Comparison of ENCODE assay signal across 24 mouse cellular contexts in the genomic region with DNA sequence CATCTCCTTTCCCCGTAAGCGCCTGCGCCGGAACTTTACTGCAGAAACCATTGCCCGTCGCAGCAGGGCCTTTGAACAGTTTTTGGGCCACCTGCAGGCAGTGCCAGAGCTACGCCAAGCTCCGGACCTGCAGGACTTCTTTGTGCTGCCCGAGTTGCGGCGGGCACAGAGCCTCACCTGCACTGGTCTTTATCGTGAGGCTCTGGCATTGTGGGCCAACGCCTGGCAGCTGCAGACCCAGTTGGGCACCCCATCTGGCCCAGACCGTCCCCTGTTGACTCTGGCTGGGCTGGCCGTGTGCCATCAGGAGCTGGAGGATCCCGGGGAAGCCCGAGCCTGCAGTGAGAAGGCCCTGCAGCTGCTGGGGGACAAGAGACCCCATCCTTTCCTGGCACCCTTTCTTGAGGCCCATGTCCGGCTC. TPM values are rescaled to one million over a fixed set of nuclear protein-coding genes. Genes with fewer than 3 reads are reported as not detected.
A peak's percentile ranks its signal among the peaks of the same experiment; 100 is the strongest.
DNase-seq lines count a peak whose midpoint lies in the region; ATAC-seq lines count a peak whose summit lies in the region.
"Had no signal": no experiment of that assay in that cellular context is flagged by ENCODE, and none has a peak within 500 bp of the region (broad histone marks: within the 10 kb centered on the region; RNA-seq: fewer than 3 reads in every experiment).

No protein-coding gene starts in this region.

- DNase-seq in cerebellum, adult 11-12 months = peak; percentile 70
- DNase-seq in cerebellum, postnatal 4 days (ENCODE audit: low spot score in 2 of 2) = no peak
- peak; percentile 29 for DNase-seq in liver, embryonic 11.5 days (ENCODE audit: low spot score)
- no peak for DNase-seq in liver
- peak; percentile 51 for DNase-seq in brain, adult 2 months (ENCODE audit: low read depth, low spot score)
- DNase-seq in cerebellum, postnatal 36 days = peak; percentile 52 to 54
- no peak for DNase-seq in layer of hippocampus, postnatal 25 days (ENCODE audit: extremely low spot score in 1 of 2, low spot score in 1 of 2)
- DNase-seq in forebrain, embryonic 10.5 days (ENCODE audit: extremely low spot score, low spot score) = no peak
- DNase-seq: adrenal gland, postnatal 25 days; embryo, embryonic 11 days; heart, postnatal 36 days; kidney, adult 9 months; lung, postnatal 10 days; midbrain, embryonic 14.5 days; thymus, postnatal 36 days had no signal

- H3K27me3 ChIP-seq in liver, embryonic 11.5 days (replicated peaks; ENCODE audit: control insufficient read depth, insufficient read depth, low read length) = no peaks in the 10 kb centered on the region
- H3K27me3 ChIP-seq in forebrain, embryonic 10.5 days (ENCODE audit: poor library complexity, severe bottlenecking) = peaks cover 3% of the 10 kb centered on the region
- H3K27me3 ChIP-seq: CH12.LX; forebrain, embryonic 13.5 days; heart, embryonic 13.5 days; stomach, embryonic 15.5 days had no signal

- no peak overlapping the region for H3K27ac ChIP-seq in liver, embryonic 11.5 days (ENCODE audit: low read depth, low read length)
- H3K27ac ChIP-seq in forebrain, embryonic 10.5 days = no peak overlapping the region
- H3K27ac ChIP-seq: forebrain, embryonic 13.5 days; heart, embryonic 13.5 days; limb, embryonic 10.5 days; stomach, embryonic 15.5 days had no signal

- peaks cover 22% of the 10 kb centered on the region for H3K36me3 ChIP-seq in liver, embryonic 11.5 days (ENCODE audit: control insufficient read depth, insufficient read depth, low read length)
- H3K36me3 ChIP-seq in forebrain, embryonic 10.5 days (replicated peaks) = peaks cover 78% of the 10 kb centered on the region

- no peak overlapping the region for H3K9ac ChIP-seq in liver, embryonic 11.5 days (ENCODE audit: low read depth, low read length)
- H3K9ac ChIP-seq: forebrain, embryonic 13.5 days; heart, embryonic 13.5 days; liver, embryonic 15.5 days; stomach, embryonic 15.5 days had no signal

- no peaks in the 10 kb centered on the region for H3K9me3 ChIP-seq in liver, embryonic 11.5 days (ENCODE audit: control insufficient read depth, low read length)
- no peaks in the 10 kb centered on the region for H3K9me3 ChIP-seq in forebrain, embryonic 10.5 days
- H3K9me3 ChIP-seq: forebrain, embryonic 13.5 days; heart, embryonic 13.5 days; limb, embryonic 10.5 days; liver, embryonic 15.5 days; stomach, embryonic 15.5 days had no signal

- 0 out of 2 replicates have a peak, but pooled peaks cover 4% of the 10 kb centered on the region for H3K4me1 ChIP-seq in liver, embryonic 11.5 days (replicated peaks; ENCODE audit: control insufficient read depth, insufficient read depth, low read length)
- peaks cover 15% of the 10 kb centered on the region for H3K4me1 ChIP-seq in forebrain, embryonic 10.5 days

- ATAC-seq in liver, embryonic 11.5 days (replicated peaks; ENCODE audit: low FRiP score) = no peak
- ATAC-seq: forebrain, embryonic 13.5 days had no signal

- no peak overlapping the region for H3K4me3 ChIP-seq in liver, embryonic 11.5 days (ENCODE audit: low read depth, low read length)
- no peak overlapping the region for H3K4me3 ChIP-seq in forebrain, embryonic 10.5 days
- H3K4me3 ChIP-seq: forebrain, embryonic 13.5 days; heart, embryonic 13.5 days; limb, embryonic 10.5 days; liver, embryonic 15.5 days; myocyte; stomach, embryonic 15.5 days had no signal

- 94% methylated on average over 18 of the region's 18 CpGs for WGBS in liver, embryonic 11.5 days
- 91% methylated on average over 18 of the region's 18 CpGs for WGBS in forebrain, embryonic 10.5 days

- no peak overlapping the region for H3K4me2 ChIP-seq in liver, embryonic 11.5 days
- H3K4me2 ChIP-seq: forebrain, embryonic 13.5 days; heart, embryonic 13.5 days; liver, embryonic 15.5 days; stomach, embryonic 15.5 days had no signal

RNA-seq across cellular contexts. Expression of a gene that starts 6.2 kb away (rescaled TPM):
- polyA plus RNA-seq in liver, embryonic 11.5 days (2014; fragmentation: Nextera tagmentation; extraction: Ambion mirVana) = 8.3 and 8.4 TPM in 2 replicates
- 10 to 100 TPM; 38.0 to 45.8 TPM for total RNA-seq in layer of hippocampus, postnatal 25 days (2021)
- polyA plus RNA-seq in forebrain, embryonic 10.5 days (2016; fragmentation: Nextera tagmentation; extraction: Ambion mirVana) = 10.4 and 11.0 TPM in 2 replicates

RNA-seq across cellular contexts. Expression of a gene that starts 12.1 kb away (rescaled TPM):
- 0.47 and 1.1 TPM in 2 replicates for polyA plus RNA-seq in liver, embryonic 11.5 days (2014; fragmentation: Nextera tagmentation; extraction: Ambion mirVana)
- total RNA-seq in layer of hippocampus, postnatal 25 days (2021) = not detected
- not detected in 2 replicates for polyA plus RNA-seq in forebrain, embryonic 10.5 days (2016; fragmentation: Nextera tagmentation; extraction: Ambion mirVana)
- total RNA-seq: adrenal gland, postnatal 25 days; CH12.LX; heart, postnatal 36 days; megakaryocyte, adult 5-6 weeks had no signal
- polyA plus RNA-seq: forebrain, embryonic 13.5 days; midbrain, embryonic 14.5 days; spleen, adult 2 months had no signal

RNA-seq across cellular contexts. Expression of a gene that starts 12.8 kb away (rescaled TPM):
- polyA plus RNA-seq in liver, embryonic 11.5 days (2014; fragmentation: Nextera tagmentation; extraction: Ambion mirVana) = 23.2 and 23.6 TPM in 2 replicates
- total RNA-seq in layer of hippocampus, postnatal 25 days (2021) = 10 to 100 TPM; 24.3 to 25.4 TPM
- 15.3 and 16.3 TPM in 2 replicates for polyA plus RNA-seq in forebrain, embryonic 10.5 days (2016; fragmentation: Nextera tagmentation; extraction: Ambion mirVana)

RNA-seq across cellular contexts. Expression of a gene that starts 13.0 kb away (rescaled TPM):
- 7.3 and 8.7 TPM in 2 replicates for polyA plus RNA-seq in liver, embryonic 11.5 days (2014; fragmentation: Nextera tagmentation; extraction: Ambion mirVana)
- 1 to 10 TPM; 7.8 to 9.3 TPM for total RNA-seq in layer of hippocampus, postnatal 25 days (2021)
- polyA plus RNA-seq in forebrain, embryonic 10.5 days (2016; fragmentation: Nextera tagmentation; extraction: Ambion mirVana) = 8.6 and 9.2 TPM in 2 replicates

RNA-seq across cellular contexts. Expression of a gene that starts 22.2 kb away (rescaled TPM):
- polyA plus RNA-seq in liver, embryonic 11.5 days (2014; fragmentation: Nextera tagmentation; extraction: Ambion mirVana) = 482 and 522 TPM in 2 replicates
- 1 to 10 TPM in 1 of 2 experiments, not detected in 1; 1.2 TPM for total RNA-seq in layer of hippocampus, postnatal 25 days (2021)
- polyA plus RNA-seq in forebrain, embryonic 10.5 days (2016; fragmentation: Nextera tagmentation; extraction: Ambion mirVana) = 638 and 648 TPM in 2 replicates

Comparison
In these comparisons a context has a peak if more than half of its experiments do, and no peak if none do; other contexts are left out.
1. DNase-seq: peak in cerebellum, adult 11-12 months (single experiment), liver, embryonic 11.5 days (single experiment), brain, adult 2 months (single experiment) and cerebellum, postnatal 36 days (2 of 2); none in cerebellum, postnatal 4 days (0 of 2), liver (single experiment), layer of hippocampus, postnatal 25 days (0 of 2) and forebrain, embryonic 10.5 days (single experiment).